Mouse (Mus musculus) left cerebral cortex, postnatal 14 days (tissue): ENCODE results near the gene Prr12. TPM values are rescaled to one million over a fixed set of nuclear protein-coding genes. Genes with fewer than 3 reads are reported as not detected.
"Not testable (repeated sequence)": the region's sequence is repeated elsewhere in the genome, so short reads cannot be mapped to it uniquely, and the experiment has no call there.

ENCODE experiments used
- DNase-seq, 2 experiments: peaks; one replicate each; pipeline ENCODE4 v3.0.0; 2021 to 2022; ENCODE audit warnings: low spot score in 2 of 2, mixed read lengths in 1 of 2
- intact Hi-C: fragments of 180-260 bp; cut with DNase I; formaldehyde crosslinking; loops from one replicate; pipeline ENCODE4 v1.15.1; 2025
- total RNA-seq, 2 experiments: library from RNA; stranded (reverse); gene quantifications; 2 replicates each; pipeline ENCODE4 v1.2.3; 2021

Gene Prr12
- total RNA-seq, 2 experiments from 2014 or later, result 61.4 to 65.7 TPM

GRCm38 (mm10) chr7:45033722-45034359 is 18.8 kb downstream of the Prr12 start:
- intact Hi-C loops, result no loop called here
- no peak for DNase-seq

DNA sequence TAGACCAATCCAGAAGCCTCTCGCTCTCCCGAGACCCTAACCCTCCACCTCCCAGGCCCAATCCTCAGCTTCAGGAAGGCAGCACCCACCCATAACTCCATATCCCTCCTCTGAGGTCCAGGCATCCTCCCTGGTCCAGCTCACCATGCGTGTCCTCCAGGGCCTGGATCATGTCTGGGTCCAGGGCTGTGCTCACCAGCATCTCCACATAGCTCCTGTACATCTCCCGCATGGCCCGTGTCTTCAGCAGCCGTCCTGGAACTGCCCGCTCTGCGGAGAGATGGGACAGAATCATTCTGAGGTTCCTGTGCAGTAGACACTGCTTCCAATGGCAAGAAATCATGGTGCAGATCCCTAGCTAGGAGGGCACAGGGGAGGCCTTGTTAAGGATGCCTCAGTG is 21.8 kb downstream of the Prr12 start:
- intact Hi-C loops, result no loop called here

GRCm38 (mm10) chr7:45029995-45030394 is 22.7 kb downstream of the Prr12 start:
- DNase-seq, result no peak
- intact Hi-C loops, result no loop called here

More for the DNA sequence above, 21.8 kb downstream of the Prr12 start:
- no peak for DNase-seq

DNA sequence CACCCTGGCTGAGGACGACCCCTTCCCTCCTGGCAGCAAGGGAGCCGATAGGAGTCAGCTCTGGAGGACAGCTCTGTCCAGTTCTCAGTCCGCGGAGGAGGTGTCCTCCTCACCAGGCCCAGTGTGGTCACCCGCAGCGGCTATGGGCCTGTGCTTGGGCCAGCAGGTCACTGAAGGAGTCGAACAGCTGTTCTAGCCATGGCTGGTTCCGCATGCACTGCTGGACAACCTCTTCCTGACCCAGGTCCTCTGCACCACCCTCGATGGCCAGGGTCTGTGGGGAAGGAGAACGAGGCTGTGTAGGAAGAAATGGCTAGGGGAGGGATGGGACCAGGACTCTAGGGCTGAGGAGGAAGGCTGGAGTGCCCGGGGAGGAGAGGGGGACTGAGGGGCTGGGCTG is 24.3 kb downstream of the Prr12 start:
- intact Hi-C loops, result loop anchor here (1.0 kb wide), 1 partner anchor 9 kb away; no protein-coding TSS in a partner anchor
- no peak for DNase-seq

GRCm38 (mm10) chr7:45027761-45028160 is 24.9 kb downstream of the Prr12 start:
- no peak for DNase-seq
- intact Hi-C loops, result loop anchor here (1.0 kb wide), 1 partner anchor 10 kb away; no protein-coding TSS in a partner anchor

GRCm38 (mm10) chr7:45026256-45026655 is 26.4 kb downstream of the Prr12 start:
- intact Hi-C loops, result no loop called here
- DNase-seq, result no peak

GRCm38 (mm10) chr7:45025601-45026220 is 27.0 kb downstream of the Prr12 start:
- peak in 1 of 2 experiments; percentile 44 for DNase-seq
- intact Hi-C loops, result no loop called here

DNA sequence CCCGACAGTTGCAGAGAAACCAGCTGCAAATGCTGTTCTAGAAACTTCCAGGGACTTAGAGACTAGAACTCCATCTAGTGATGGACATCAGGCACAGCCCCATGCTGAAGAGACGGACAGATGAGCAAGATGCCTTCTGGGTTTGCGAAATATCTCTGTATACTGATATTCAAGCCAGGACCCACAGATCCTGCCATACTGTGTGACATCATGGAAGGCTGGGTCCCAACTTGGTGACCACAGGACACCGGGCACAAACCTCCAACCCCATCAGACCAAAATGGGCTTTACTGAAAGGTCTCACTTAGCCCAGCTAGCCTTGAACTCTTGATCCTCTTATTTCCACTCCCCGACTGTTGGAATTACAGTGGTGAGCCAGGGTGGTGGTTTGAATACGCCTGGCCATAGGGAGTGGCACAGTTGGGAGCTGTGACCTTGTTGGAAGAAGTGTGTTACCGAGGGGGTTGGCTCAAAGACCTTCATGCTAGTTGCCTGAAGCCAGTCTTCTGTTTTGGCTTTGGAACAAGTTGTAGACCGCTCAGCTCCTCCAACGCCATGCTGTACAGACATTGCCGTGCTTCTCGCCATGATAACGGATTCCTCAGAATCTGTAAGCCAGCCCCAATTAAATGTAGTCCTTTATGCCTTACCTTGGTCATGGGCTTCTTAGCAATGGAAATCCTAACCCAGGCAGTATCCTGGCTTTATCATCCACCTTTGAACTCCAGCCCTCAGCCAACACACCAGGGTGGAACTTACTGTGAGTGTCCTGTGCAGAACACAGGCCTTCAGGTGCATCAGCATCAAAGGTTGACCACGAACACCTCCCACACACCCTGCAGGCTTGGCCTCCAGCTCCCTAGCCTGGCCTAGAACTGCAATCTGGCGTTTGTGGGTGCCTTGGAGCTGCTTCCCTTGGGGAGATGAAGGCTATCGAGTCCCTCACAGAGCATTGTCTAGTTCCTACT is 28.1 kb downstream of the Prr12 start:
- intact Hi-C loops, result no loop called here
- no peak for DNase-seq

GRCm38 (mm10) chr7:45023711-45024110 is 29.0 kb downstream of the Prr12 start:
- DNase-seq, intact Hi-C loops: not testable (repeated sequence)

DNA sequence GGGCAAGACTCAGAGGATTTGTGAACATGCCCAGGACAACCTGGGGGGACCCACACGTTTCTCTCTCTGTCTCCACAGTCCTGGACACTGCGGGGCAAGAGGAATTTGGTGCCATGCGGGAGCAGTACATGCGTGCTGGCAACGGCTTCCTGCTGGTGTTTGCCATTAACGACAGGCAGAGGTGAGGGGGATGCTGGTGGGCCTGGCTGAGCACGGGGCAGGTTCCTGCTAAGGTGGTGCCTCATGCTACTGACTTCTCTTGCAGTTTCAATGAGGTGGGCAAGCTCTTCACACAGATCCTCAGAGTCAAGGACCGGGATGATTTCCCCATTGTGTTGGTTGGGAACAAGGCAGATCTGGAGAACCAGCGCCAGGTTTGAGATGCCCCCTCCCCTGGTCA is 32.5 kb downstream of the Prr12 start:
- intact Hi-C loops, result no loop called here
- DNase-seq, result no peak

DNA sequence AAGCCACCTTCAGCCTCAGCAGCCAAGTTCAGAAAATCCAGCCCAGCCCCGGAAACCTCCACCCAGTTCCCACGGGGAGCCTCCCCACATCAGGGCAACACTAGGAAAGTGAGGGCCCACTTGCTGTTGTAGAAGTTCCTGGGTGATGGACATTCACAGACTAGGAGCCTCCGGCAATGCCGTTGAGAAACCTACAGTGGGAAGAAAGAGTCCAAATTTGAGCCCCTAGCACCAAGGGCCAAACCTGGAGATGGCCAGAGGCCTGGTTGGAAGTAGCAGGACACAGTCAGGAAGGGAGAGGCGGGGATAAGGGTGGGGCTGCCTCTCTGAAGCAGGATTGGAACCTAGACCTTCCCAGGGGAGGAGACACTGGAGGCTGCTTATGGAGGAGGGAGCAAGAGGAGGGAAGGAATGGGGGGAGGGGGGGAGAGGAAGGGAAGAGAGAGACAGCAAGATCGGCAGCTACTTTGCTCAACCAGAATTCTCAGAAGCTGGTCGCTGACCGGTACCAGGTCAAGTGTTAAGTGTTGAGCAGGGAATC is 33.6 kb downstream of the Prr12 start:
- intact Hi-C loops, result loop anchor here (5.0 kb wide), 1 partner anchor 33 kb away; the partner anchor contains the start of gene Prr12
- DNase-seq, result no peak

DNA sequence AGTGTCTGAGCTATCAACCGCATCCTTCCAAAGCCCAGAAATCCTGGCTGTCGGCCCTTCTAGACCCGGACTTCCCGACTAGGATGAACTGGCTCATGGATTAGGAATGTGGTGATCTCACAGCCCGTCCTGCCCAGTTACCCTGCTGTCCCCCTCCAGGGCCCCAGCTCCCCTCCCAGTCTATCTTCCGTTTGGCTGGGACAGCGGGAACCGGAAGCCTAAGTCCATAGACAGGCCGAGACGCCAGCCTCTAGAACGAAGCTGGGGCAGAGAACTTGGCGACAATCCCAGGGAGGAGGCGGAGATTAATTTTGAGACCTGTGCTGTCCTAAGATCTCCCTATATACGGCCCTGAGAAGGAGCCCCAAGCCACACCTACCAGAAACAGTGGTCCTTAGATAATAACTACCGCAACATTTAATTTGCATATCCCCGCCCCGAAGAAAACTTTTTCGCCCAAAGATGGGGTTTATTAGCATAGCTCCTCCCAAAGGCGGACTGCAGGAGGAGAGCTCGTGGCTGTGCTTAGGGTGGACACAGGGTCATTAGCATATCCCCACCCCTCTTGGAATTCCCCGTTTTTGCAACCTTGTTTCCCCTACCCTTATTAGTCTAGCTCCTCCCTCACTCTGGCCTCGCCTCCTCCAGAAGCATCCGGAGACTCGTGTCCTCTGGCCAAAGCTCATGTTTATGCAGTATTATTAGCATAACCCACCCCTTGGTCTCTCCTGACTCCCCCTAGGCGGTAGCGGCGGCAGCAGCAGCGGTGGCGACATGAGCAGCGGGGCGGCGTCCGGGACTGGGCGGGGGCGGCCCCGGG is 35.2 kb downstream of the Prr12 start, which contains the start of gene Rras:
Gene Rras, plus strand, starts transcription at position 720 of the 820 bp plus-strand sequence.
- peak; percentile 80 to 88 for DNase-seq
- intact Hi-C loops, result loop anchor here (5.0 kb wide), 1 partner anchor 35 kb away; the partner anchor contains the start of gene Prr12

DNA sequence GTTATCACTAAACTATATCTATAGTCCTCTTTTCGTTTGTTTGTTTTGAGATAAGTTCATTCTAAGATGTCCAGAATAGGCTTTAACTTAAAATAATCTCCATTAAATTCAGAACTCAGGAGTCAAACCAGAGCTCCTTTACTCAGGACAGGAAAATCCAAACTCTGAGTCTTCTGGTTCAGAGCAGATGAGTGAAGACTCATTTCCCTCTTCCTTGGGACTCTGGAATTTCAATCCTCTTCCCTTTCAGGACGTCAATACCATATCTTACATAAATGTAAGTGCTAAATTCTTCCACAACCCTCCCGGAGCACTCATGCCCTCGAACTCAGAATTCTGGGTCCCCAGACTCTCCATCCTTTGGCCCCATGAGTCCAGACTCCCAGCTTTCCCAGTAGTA is 35.9 kb downstream of the Prr12 start:
- DNase-seq, result no peak
- intact Hi-C loops, result loop anchor here (5.0 kb wide), 1 partner anchor 36 kb away; the partner anchor contains the start of gene Prr12

GRCm38 (mm10) chr7:45015957-45016612 is 36.6 kb downstream of the Prr12 start, which contains the start of gene Scaf1:
Scaf1 (minus strand) TSS chr7:45016363.
- peak; percentile 99 for DNase-seq
- intact Hi-C loops, result loop anchor here (5.0 kb wide), 1 partner anchor 36 kb away; the partner anchor contains the start of gene Prr12

DNA sequence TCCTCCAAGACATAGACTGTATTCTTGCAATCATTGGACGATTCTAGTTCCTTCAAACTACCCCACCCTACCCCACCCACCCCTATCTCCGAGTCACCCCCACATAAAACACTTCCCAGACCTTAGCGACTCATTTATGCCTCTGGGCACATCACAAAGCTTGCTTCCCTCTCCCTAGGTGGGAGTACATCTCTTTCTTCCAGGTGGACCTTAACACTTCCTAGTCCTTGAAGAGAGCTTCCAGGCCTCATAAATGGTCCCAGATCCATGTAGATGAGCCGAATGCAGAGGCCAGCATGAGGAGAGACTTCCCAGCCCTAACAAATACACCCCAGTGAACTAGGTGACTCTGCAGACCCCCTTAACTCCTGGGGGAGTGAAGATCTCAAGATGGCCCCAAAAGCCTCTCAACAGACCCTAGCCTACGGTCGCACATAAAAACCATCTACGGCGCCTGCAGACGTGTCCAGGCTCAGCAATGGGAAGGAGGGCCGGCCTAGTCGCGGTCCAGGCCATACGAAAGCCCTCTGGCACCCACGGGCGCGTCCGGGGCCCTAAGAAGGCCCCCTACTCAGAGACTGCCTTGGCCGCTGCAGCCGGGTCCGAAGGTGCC is 37.2 kb downstream of the Prr12 start:
- peak in 1 of 2 experiments; percentile 35 for DNase-seq
- intact Hi-C loops, result loop anchor here (5.0 kb wide), 1 partner anchor 37 kb away; the partner anchor contains the start of gene Prr12

DNA sequence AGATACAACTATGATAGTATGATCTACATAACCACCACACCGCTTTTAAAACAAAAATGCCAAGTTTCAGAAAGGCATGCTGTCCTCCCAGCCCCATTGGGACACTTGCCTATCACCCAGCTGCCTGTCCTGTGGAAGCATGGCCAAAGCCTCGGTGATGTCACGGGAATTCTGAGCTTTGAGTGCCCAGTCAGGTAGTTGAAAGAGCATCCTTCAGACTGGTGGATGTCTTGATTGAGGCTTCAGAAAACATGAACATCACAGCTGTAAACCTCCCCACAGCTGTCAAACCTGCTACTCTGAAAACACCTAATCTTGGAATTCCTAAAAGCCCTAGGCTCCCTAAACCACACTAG is 38.6 kb downstream of the Prr12 start:
- DNase-seq, result no peak
- intact Hi-C loops, result no loop called here

GRCm38 (mm10) chr7:45013366-45014095 is 39.1 kb downstream of the Prr12 start:
- intact Hi-C loops, result no loop called here
- DNase-seq, result no peak
